Mouse (Mus musculus) stomach, embryonic 14.5 days (tissue): ENCODE data around the gene Hexim1. TPM values are rescaled to one million over a fixed set of nuclear protein-coding genes. Genes with fewer than 3 reads are reported as not detected.
A peak's percentile ranks its signal among the peaks of the same experiment; 100 is the strongest.

Experiments
- ATAC-seq: fragments of 200-750 bp; cut with Nextera tagmentation; 2 replicates; pipeline ENCODE4 v1.8.0; 2017; ENCODE audit warnings: low read depth, moderate TSS enrichment; ENCODE audit not compliant: insufficient number of reproducible peaks, insufficient read depth, low FRiP score
- H3K27ac ChIP-seq: fragments of 300-500 bp; sonication (generic); 2 replicates; pipeline ENCODE4 v1.5.1; 2014; ENCODE audit warnings: mild to moderate bottlenecking, low read length, moderate library complexity, mixed read lengths
- H3K27me3 ChIP-seq: fragments of 300-500 bp; sonication (generic); 2 replicates; pipeline ENCODE4 v1.6.1; 2014; ENCODE audit warnings: low read length, control low read depth, mixed read lengths; ENCODE audit not compliant: control insufficient read depth, insufficient read depth
- H3K36me3 ChIP-seq: fragments of 300-500 bp; sonication (generic); 2 replicates; pipeline ENCODE4 v1.6.1; 2014; ENCODE audit warnings: mild to moderate bottlenecking, control low read depth, low read length, moderate library complexity, mixed read lengths; ENCODE audit not compliant: control insufficient read depth, insufficient read depth
- H3K4me1 ChIP-seq: fragments of 300-500 bp; sonication (generic); 2 replicates; pipeline ENCODE4 v1.6.1; 2014; ENCODE audit warnings: low read length, control low read depth, mixed read lengths; ENCODE audit not compliant: control insufficient read depth, insufficient read depth
- H3K4me2 ChIP-seq: fragments of 300-500 bp; sonication (generic); replicated peaks from 2 replicates; pipeline ENCODE4 v1.6.1; 2014; ENCODE audit warnings: low read depth, low read length, control low read depth
- H3K4me3 ChIP-seq: fragments of 300-500 bp; sonication (generic); 2 replicates; pipeline ENCODE4 v1.5.1; 2014; ENCODE audit warnings: low read depth, low read length, control low read depth
- H3K9ac ChIP-seq: fragments of 300-500 bp; sonication (generic); replicated peaks from 2 replicates; pipeline ENCODE4 v1.6.1; 2014; ENCODE audit warnings: low read depth, mild to moderate bottlenecking, control low read depth, low read length, moderate library complexity, mixed read lengths
- H3K9me3 ChIP-seq: fragments of 300-500 bp; sonication (generic); 2 replicates; pipeline ENCODE4 v1.6.1; 2016; ENCODE audit warnings: low read depth, low read length, control low read depth; ENCODE audit not compliant: control insufficient read depth
- WGBS: fragments of 180-500 bp; shearing (Covaris S2); extraction: QIAGEN DNeasy Blood & Tissue Kit; methylation state at CpG from one replicate; pipeline ENCODE4 v1.1.7; 2014; 5-methylcytosine and 5-hydroxymethylcytosine counted together
- polyA plus RNA-seq: library from polyadenylated mRNA; unstranded; fragments of >200 nt; fragmentation: Nextera tagmentation; extraction: Ambion mirVana; gene quantifications from 2 replicates; pipeline ENCODE4 v1.2.1, GENCODE M21; 2014

Gene Hexim1
- polyA plus RNA-seq, 1 experiment from 2014 or later = 7.7 TPM

- no peaks in the 10 kb centered on the region for H3K9me3 ChIP-seq
- no peak overlapping the region for H3K27ac ChIP-seq
- no peak overlapping the region for H3K4me3 ChIP-seq
- no peak overlapping the region for H3K4me2 ChIP-seq
- H3K27me3 ChIP-seq = no peaks in the 10 kb centered on the region
- 0 out of 2 replicates have a peak, but pooled peaks have one; percentile 2 for ATAC-seq
- H3K9ac ChIP-seq = no peak overlapping the region
- no peaks in the 10 kb centered on the region for H3K36me3 ChIP-seq
- 24% methylated on average over 10 of the region's 10 CpGs for WGBS
- H3K4me1 ChIP-seq = no peaks in the 10 kb centered on the region
Observed at GRCm38 (mm10) chr11:103164391-103164790, 48.4 kb downstream of the Hexim1 start.

- no peaks in the 10 kb centered on the region for H3K36me3 ChIP-seq
- no peak for ATAC-seq
- H3K4me2 ChIP-seq = no peak overlapping the region
- peaks cover 31% of the 10 kb centered on the region; the same call in 1 of the 2 replicates for H3K27me3 ChIP-seq
- no peak overlapping the region for H3K9ac ChIP-seq
- H3K9me3 ChIP-seq = no peaks in the 10 kb centered on the region
- H3K4me3 ChIP-seq = no peak overlapping the region
- 21% methylated on average over 9 of the region's 9 CpGs for WGBS
- no peak overlapping the region for H3K27ac ChIP-seq
- H3K4me1 ChIP-seq = 0 out of 2 replicates have a peak, but pooled peaks cover 5% of the 10 kb centered on the region
Observed at GRCm38 (mm10) chr11:103168690-103169390, 52.8 kb downstream of the Hexim1 start.

Other genes with a start within 250 kb of the Hexim1 start
- 148 and 168 TPM in 2 replicates for gene Eftud2, start 235.2 kb upstream of the Hexim1 start, polyA plus RNA-seq
- 1.3 and 1.7 TPM in 2 replicates for gene Ccdc103, start 235.0 kb upstream of the Hexim1 start, polyA plus RNA-seq
- gene Fam187a, start 231.1 kb upstream of the Hexim1 start, polyA plus RNA-seq = not detected in 2 replicates
- gene Gfap, start 215.3 kb upstream of the Hexim1 start, polyA plus RNA-seq = 0.34 and 0.62 TPM in 2 replicates
- gene Kif18b, start 191.1 kb upstream of the Hexim1 start, polyA plus RNA-seq = 7.9 and 10.0 TPM in 2 replicates
- gene C1ql1, start 169.5 kb upstream of the Hexim1 start, polyA plus RNA-seq = 9.4 and 11.1 TPM in 2 replicates
- gene Nmt1, start 88.0 kb upstream of the Hexim1 start, polyA plus RNA-seq = 55.1 and 62.4 TPM in 2 replicates
- gene Dcakd, start 87.9 kb upstream of the Hexim1 start, polyA plus RNA-seq = 185 and 198 TPM in 2 replicates
- 2.5 TPM in 2 replicates for gene Plcd3, start 14.6 kb upstream of the Hexim1 start, polyA plus RNA-seq
- gene Acbd4, start 14.5 kb upstream of the Hexim1 start, polyA plus RNA-seq = 17.7 and 20.4 TPM in 2 replicates
- gene Hexim2, start 16.2 kb downstream of the Hexim1 start, polyA plus RNA-seq = 7.3 and 9.1 TPM in 2 replicates
- gene Fmnl1, start 54.9 kb downstream of the Hexim1 start, polyA plus RNA-seq = 1.7 and 2.3 TPM in 2 replicates
- 1.5 and 1.8 TPM in 2 replicates for gene 1700023F06Rik, start 92.3 kb downstream of the Hexim1 start, polyA plus RNA-seq
- not detected in 2 replicates for gene Spata32, start 102.2 kb downstream of the Hexim1 start, polyA plus RNA-seq
- 5.6 and 6.0 TPM in 2 replicates for gene Map3k14, start 151.2 kb downstream of the Hexim1 start, polyA plus RNA-seq
- 13.2 and 16.4 TPM in 2 replicates for gene Arhgap27, start 247.5 kb downstream of the Hexim1 start, polyA plus RNA-seq